Mouse (Mus musculus): ENCODE results near the gene Sh3pxd2b. TPM values are rescaled to one million over a fixed set of nuclear protein-coding genes. Genes with fewer than 3 reads are reported as not detected.

Sh3pxd2b gene
- polyA plus RNA-seq, 1 experiment from 2014 or later: 10.0 TPM

GRCm38 (mm10) chr11:32348433-32349283, 1.0 kb downstream of the Sh3pxd2b start:
- peaks cover 12% of the 10 kb centered on the region for H3K4me1 ChIP-seq (ENCODE audit: control insufficient read depth, insufficient read depth, low read length)
- 33% methylated on average over 9 of the region's 9 CpGs for WGBS
- H3K36me3 ChIP-seq (ENCODE audit: control insufficient read depth, insufficient read depth): peaks cover 4% of the 10 kb centered on the region; the same call in 1 of the 2 replicates
- peak overlapping the region; percentile 89 for H3K9ac ChIP-seq (ENCODE audit: low read length)
- no peak for ATAC-seq (replicated peaks; ENCODE audit: extremely low read depth, insufficient read depth, low FRiP score)
- H3K9me3 ChIP-seq (replicated peaks; ENCODE audit: control insufficient read depth, low read length): no peaks in the 10 kb centered on the region
- H3K27me3 ChIP-seq (ENCODE audit: control insufficient read depth, insufficient read depth, low read length): no peaks in the 10 kb centered on the region
- H3K27ac ChIP-seq (ENCODE audit: low read length): peak overlapping the region; percentile 75
- H3K4me2 ChIP-seq (ENCODE audit: low read depth, low read length): peak overlapping the region; percentile 74
- H3K4me3 ChIP-seq (ENCODE audit: low read length): peak overlapping the region; percentile 67

GRCm38 (mm10) chr11:32349284-32349953, 1.8 kb downstream of the Sh3pxd2b start:
- Histone ChIP-seq H3K36me3 (ENCODE audit: control insufficient read depth, insufficient read depth) (peaks cover 4% of the 10 kb centered on the region; the same call in 1 of the 2 replicates), H3K27me3 (ENCODE audit: control insufficient read depth, insufficient read depth, low read length) (no peaks in the 10 kb centered on the region), H3K27ac (ENCODE audit: low read length) (peak overlapping the region; percentile 15; the same call in 1 of the 2 replicates), H3K4me1 (ENCODE audit: control insufficient read depth, insufficient read depth, low read length) (peaks cover 12% of the 10 kb centered on the region), H3K9ac (ENCODE audit: low read length) (peak overlapping the region; percentile 23; the same call in 1 of the 2 replicates), H3K9me3 (replicated peaks; ENCODE audit: control insufficient read depth, low read length) (no peaks in the 10 kb centered on the region), H3K4me2 (ENCODE audit: low read depth, low read length) (peak overlapping the region; percentile 74), H3K4me3 (ENCODE audit: low read length) (peak overlapping the region; percentile 67)
- no peak for ATAC-seq (replicated peaks; ENCODE audit: extremely low read depth, insufficient read depth, low FRiP score)
- WGBS: 65% methylated on average over 13 of the region's 13 CpGs

GRCm38 (mm10) chr11:32352946-32353345, 5.3 kb downstream of the Sh3pxd2b start:
- Histone ChIP-seq H3K4me1 (ENCODE audit: control insufficient read depth, insufficient read depth, low read length) (peaks cover 17% of the 10 kb centered on the region), H3K27ac (ENCODE audit: low read length) (no peak overlapping the region), H3K27me3 (ENCODE audit: control insufficient read depth, insufficient read depth, low read length) (no peaks in the 10 kb centered on the region), H3K4me3 (ENCODE audit: low read length) (no peak overlapping the region), H3K9me3 (replicated peaks; ENCODE audit: control insufficient read depth, low read length) (no peaks in the 10 kb centered on the region), H3K9ac (ENCODE audit: low read length) (no peak overlapping the region), H3K4me2 (ENCODE audit: low read depth, low read length) (no peak overlapping the region), H3K36me3 (ENCODE audit: control insufficient read depth, insufficient read depth) (peaks cover 4% of the 10 kb centered on the region; the same call in 1 of the 2 replicates)
- 35% methylated on average over 6 of the region's 6 CpGs for WGBS
- ATAC-seq (replicated peaks; ENCODE audit: extremely low read depth, insufficient read depth, low FRiP score): no peak

- 80% methylated on average over 1 of the region's 1 CpGs for WGBS
- no peaks in the 10 kb centered on the region for H3K9me3 ChIP-seq (replicated peaks; ENCODE audit: control insufficient read depth, low read length)
- H3K4me2 ChIP-seq (ENCODE audit: low read depth, low read length): no peak overlapping the region
- no peak for ATAC-seq (replicated peaks; ENCODE audit: extremely low read depth, insufficient read depth, low FRiP score)
- H3K36me3 ChIP-seq (ENCODE audit: control insufficient read depth, insufficient read depth): peaks cover 4% of the 10 kb centered on the region; the same call in 1 of the 2 replicates
- H3K27ac ChIP-seq (ENCODE audit: low read length): no peak overlapping the region
- no peak overlapping the region for H3K4me3 ChIP-seq (ENCODE audit: low read length)
- no peak overlapping the region for H3K9ac ChIP-seq (ENCODE audit: low read length)
- no peaks in the 10 kb centered on the region for H3K27me3 ChIP-seq (ENCODE audit: control insufficient read depth, insufficient read depth, low read length)
- peaks cover 12% of the 10 kb centered on the region for H3K4me1 ChIP-seq (ENCODE audit: control insufficient read depth, insufficient read depth, low read length)
These were observed 7.8 kb downstream of the Sh3pxd2b start for GRCm38 (mm10) chr11:32355377-32355776.

GRCm38 (mm10) chr11:32357686-32358085, 10.1 kb downstream of the Sh3pxd2b start:
- no peak for ATAC-seq (replicated peaks; ENCODE audit: extremely low read depth, insufficient read depth, low FRiP score)
- WGBS: 44% methylated on average over 9 of the region's 9 CpGs
- H3K4me1 ChIP-seq (ENCODE audit: control insufficient read depth, insufficient read depth, low read length): peaks cover 10% of the 10 kb centered on the region

GRCm38 (mm10) chr11:32358399-32358798, 10.8 kb downstream of the Sh3pxd2b start:
- ATAC-seq (replicated peaks; ENCODE audit: extremely low read depth, insufficient read depth, low FRiP score): no peak
- no peak overlapping the region for H3K27ac ChIP-seq (ENCODE audit: low read length)
- H3K27me3 ChIP-seq (ENCODE audit: control insufficient read depth, insufficient read depth, low read length): no peaks in the 10 kb centered on the region
- no peak overlapping the region for H3K4me2 ChIP-seq (ENCODE audit: low read depth, low read length)
- 62% methylated on average over 6 of the region's 6 CpGs for WGBS
- H3K4me3 ChIP-seq (ENCODE audit: low read length): no peak overlapping the region
- no peaks in the 10 kb centered on the region for H3K36me3 ChIP-seq (ENCODE audit: control insufficient read depth, insufficient read depth)
- H3K4me1 ChIP-seq (ENCODE audit: control insufficient read depth, insufficient read depth, low read length): peaks cover 9% of the 10 kb centered on the region
- H3K9me3 ChIP-seq (replicated peaks; ENCODE audit: control insufficient read depth, low read length): no peaks in the 10 kb centered on the region
- H3K9ac ChIP-seq (ENCODE audit: low read length): no peak overlapping the region

More at GRCm38 (mm10) chr11:32357686-32358085, 10.1 kb downstream of the Sh3pxd2b start:
- no peak overlapping the region for H3K4me3 ChIP-seq (ENCODE audit: low read length)
- H3K9me3 ChIP-seq (replicated peaks; ENCODE audit: control insufficient read depth, low read length): no peaks in the 10 kb centered on the region
- no peak overlapping the region for H3K4me2 ChIP-seq (ENCODE audit: low read depth, low read length)
- no peaks in the 10 kb centered on the region for H3K27me3 ChIP-seq (ENCODE audit: control insufficient read depth, insufficient read depth, low read length)
- no peaks in the 10 kb centered on the region for H3K36me3 ChIP-seq (ENCODE audit: control insufficient read depth, insufficient read depth)
- H3K27ac ChIP-seq (ENCODE audit: low read length): no peak overlapping the region
- H3K9ac ChIP-seq (ENCODE audit: low read length): no peak overlapping the region

- Histone ChIP-seq H3K9ac (ENCODE audit: low read length) (no peak overlapping the region), H3K36me3 (ENCODE audit: control insufficient read depth, insufficient read depth) (no peaks in the 10 kb centered on the region), H3K4me2 (ENCODE audit: low read depth, low read length) (no peak overlapping the region), H3K27me3 (ENCODE audit: control insufficient read depth, insufficient read depth, low read length) (no peaks in the 10 kb centered on the region), H3K27ac (ENCODE audit: low read length) (no peak overlapping the region), H3K4me3 (ENCODE audit: low read length) (no peak overlapping the region), H3K4me1 (ENCODE audit: control insufficient read depth, insufficient read depth, low read length) (peaks cover 15% of the 10 kb centered on the region), H3K9me3 (replicated peaks; ENCODE audit: control insufficient read depth, low read length) (no peaks in the 10 kb centered on the region)
- no peak for ATAC-seq (replicated peaks; ENCODE audit: extremely low read depth, insufficient read depth, low FRiP score)
- 81% methylated on average over 4 of the region's 4 CpGs for WGBS
These were observed 11.9 kb downstream of the Sh3pxd2b start for GRCm38 (mm10) chr11:32359566-32359965.

GRCm38 (mm10) chr11:32361774-32362173, 14.2 kb downstream of the Sh3pxd2b start:
- Histone ChIP-seq H3K27ac (ENCODE audit: low read length) (no peak overlapping the region), H3K36me3 (ENCODE audit: control insufficient read depth, insufficient read depth) (no peaks in the 10 kb centered on the region), H3K27me3 (ENCODE audit: control insufficient read depth, insufficient read depth, low read length) (no peaks in the 10 kb centered on the region), H3K9me3 (replicated peaks; ENCODE audit: control insufficient read depth, low read length) (no peaks in the 10 kb centered on the region), H3K9ac (ENCODE audit: low read length) (no peak overlapping the region), H3K4me2 (ENCODE audit: low read depth, low read length) (no peak overlapping the region), H3K4me1 (ENCODE audit: control insufficient read depth, insufficient read depth, low read length) (peaks cover 27% of the 10 kb centered on the region), H3K4me3 (ENCODE audit: low read length) (no peak overlapping the region)
- 81% methylated on average over 9 of the region's 9 CpGs for WGBS
- no peak for ATAC-seq (replicated peaks; ENCODE audit: extremely low read depth, insufficient read depth, low FRiP score)

GRCm38 (mm10) chr11:32363188-32363587, 15.6 kb downstream of the Sh3pxd2b start:
- H3K27me3 ChIP-seq (ENCODE audit: control insufficient read depth, insufficient read depth, low read length): no peaks in the 10 kb centered on the region
- H3K9ac ChIP-seq (ENCODE audit: low read length): no peak overlapping the region
- ATAC-seq (replicated peaks; ENCODE audit: extremely low read depth, insufficient read depth, low FRiP score): peak; percentile 17; the same call in 1 of the 2 replicates
- H3K36me3 ChIP-seq (ENCODE audit: control insufficient read depth, insufficient read depth): no peaks in the 10 kb centered on the region
- H3K27ac ChIP-seq (ENCODE audit: low read length): no peak overlapping the region
- 48% methylated on average over 3 of the region's 3 CpGs for WGBS
- no peak overlapping the region for H3K4me3 ChIP-seq (ENCODE audit: low read length)
- H3K9me3 ChIP-seq (replicated peaks; ENCODE audit: control insufficient read depth, low read length): no peaks in the 10 kb centered on the region
- no peak overlapping the region for H3K4me2 ChIP-seq (ENCODE audit: low read depth, low read length)
- H3K4me1 ChIP-seq (ENCODE audit: control insufficient read depth, insufficient read depth, low read length): peaks cover 25% of the 10 kb centered on the region

Measured in heart, embryonic 16.5 days (tissue).